Mouse (Mus musculus) heart, adult 9 months (tissue): ENCODE data around the gene Sh3pxd2b.

Experiments used
- DNase-seq, 2 experiments: peaks; one replicate each; pipeline ENCODE4 v3.0.0; 2022; ENCODE audit warnings: low spot score in 2 of 2

Sh3pxd2b gene

GRCm38 (mm10) chr11:32425043-32425658 is 77.5 kb downstream of the Sh3pxd2b start:
- no peak for DNase-seq

GRCm38 (mm10) chr11:32427537-32427936 is 79.9 kb downstream of the Sh3pxd2b start:
- no peak for DNase-seq

GRCm38 (mm10) chr11:32435410-32436060 is 87.9 kb downstream of the Sh3pxd2b start:
- peak; percentile 80 for DNase-seq

- DNase-seq = no peak
Measured at GRCm38 (mm10) chr11:32442576-32442975, 95.0 kb downstream of the Sh3pxd2b start.

DNA sequence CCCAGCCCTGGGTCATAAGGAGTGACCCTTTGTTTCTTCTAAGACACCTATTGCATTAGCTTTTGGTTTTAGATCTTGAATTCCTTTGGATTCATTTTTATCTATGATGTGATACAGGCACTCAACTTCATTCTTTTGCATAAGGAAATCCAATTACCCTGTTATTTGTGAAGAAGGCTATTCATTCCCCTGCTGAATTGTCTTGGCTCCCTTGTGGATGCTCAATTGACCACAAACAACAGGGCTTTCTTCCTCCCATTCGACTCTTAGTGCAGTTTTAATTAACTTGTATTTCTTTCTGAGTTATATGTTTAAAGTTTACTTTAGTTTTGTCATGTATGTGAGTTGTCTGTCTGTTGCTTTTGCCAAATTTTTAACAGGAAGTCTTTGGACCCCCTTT is 96.6 kb downstream of the Sh3pxd2b start:
- DNase-seq = no peak

GRCm38 (mm10) chr11:32445135-32445534 is 97.5 kb downstream of the Sh3pxd2b start:
- no peak for DNase-seq

DNA sequence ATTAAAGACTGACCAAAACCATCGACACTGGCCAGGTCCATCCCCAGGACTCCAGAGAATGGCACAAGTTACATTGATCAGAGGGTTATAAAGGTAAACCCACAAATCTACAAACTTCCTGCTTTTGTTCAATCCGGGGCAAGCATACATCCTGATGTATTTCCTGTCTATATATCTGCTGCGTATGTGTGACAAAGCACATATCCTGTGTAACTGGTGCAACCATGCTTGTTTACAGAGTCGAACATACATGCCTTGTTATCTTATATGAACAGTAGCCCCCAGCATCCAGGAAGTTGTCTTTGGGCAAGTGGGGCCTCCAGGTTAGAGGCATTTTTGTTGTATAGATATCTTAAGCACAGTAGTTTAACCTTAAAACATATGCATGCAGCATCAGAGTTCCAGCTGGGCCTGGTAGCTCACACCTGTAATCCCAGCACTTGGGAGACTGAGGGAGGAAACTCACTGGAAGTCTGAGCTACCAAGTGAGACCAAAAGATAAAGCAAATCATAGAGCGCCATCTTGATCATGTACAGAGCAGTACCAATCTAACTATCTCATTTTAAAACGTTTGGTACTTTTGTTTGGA is 98.1 kb downstream of the Sh3pxd2b start:
- no peak for DNase-seq

DNA sequence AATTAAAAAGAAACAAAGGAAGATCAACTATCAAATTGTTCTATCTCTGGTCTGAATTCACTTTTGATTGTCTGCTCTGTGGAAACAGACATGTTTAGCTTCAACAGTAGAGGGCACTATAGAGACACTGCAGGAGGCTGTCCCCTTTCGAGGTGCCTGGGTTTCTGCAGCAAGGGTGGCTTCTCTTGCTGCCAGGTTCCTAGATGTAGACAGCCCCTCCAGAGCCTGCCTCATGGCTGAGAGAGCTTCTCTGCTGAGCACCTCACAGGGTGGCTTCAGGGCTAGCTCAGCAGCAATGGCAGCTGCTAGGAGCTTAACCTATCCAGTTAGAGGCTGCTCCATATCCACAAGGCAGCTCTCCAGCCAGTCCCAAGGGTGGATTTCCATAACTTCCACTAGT is 102.6 kb downstream of the Sh3pxd2b start:
- DNase-seq = peak; percentile 37 to 63

- no peak for DNase-seq
Measured at GRCm38 (mm10) chr11:32451306-32451705, 103.7 kb downstream of the Sh3pxd2b start.

DNA sequence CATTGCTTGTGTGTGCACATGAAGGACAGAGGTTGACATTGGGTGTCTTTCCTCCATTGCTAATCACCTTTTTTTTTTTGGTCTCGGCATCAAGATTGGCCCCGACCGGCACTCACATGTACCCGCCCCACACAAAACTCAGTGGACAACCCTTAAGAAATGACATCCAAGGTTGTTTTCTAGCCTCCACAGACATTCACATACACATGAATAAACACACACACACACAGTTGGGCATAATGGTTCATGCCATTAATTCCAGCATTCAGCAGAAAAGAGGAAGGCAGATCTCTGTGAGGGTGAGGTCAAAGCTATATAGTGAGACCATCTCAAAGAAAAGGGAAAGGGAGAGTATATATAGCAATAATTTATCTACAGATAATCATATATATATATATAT is 105.1 kb downstream of the Sh3pxd2b start:
- DNase-seq = no peak

GRCm38 (mm10) chr11:32453353-32453915 is 105.8 kb downstream of the Sh3pxd2b start:
- no peak for DNase-seq

GRCm38 (mm10) chr11:32454231-32454799 is 106.7 kb downstream of the Sh3pxd2b start:
- DNase-seq = peak in 1 of 2 experiments; percentile 12

DNA sequence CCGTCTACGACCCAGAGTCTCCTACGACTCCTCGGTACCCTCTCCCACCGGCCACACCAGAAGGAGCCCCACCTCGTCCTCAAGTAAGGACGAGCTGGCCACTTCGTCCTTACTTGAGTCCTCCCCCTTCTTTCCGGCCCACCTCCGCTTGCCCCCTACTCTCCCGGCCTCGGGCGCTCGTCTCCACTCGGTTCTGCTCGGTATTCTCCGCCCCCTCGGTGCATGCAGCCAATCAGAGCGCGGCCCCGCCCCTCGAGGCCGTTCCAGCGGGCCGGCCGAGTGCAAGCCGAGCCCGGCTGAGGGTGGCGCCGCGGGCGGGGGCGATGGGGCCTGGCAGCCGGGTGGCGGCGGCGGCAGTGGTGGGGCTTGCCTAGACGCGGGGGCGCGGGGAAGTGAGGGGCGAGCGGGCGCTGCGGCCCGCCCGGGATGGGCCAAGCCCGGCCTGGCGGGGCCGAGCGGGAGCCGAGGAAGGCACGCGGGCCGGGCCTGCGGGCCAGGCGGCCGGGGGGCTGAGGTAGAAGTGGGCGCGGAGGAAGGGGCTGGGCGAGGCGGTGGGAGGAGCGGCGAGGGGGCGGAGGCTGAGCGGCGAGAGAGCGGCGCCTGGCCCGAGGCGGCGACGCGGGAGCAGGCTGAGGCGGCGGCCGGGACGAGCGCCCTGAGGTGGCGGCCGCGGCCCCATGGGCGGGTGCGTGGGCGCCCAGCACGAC is 107.3 kb downstream of the Sh3pxd2b start, which contains the start of gene Ubtd2:
TSS of gene Ubtd2 (plus strand) at position 571 of the 707 bp plus-strand sequence.
- DNase-seq = peak; percentile 96 to 97

DNA sequence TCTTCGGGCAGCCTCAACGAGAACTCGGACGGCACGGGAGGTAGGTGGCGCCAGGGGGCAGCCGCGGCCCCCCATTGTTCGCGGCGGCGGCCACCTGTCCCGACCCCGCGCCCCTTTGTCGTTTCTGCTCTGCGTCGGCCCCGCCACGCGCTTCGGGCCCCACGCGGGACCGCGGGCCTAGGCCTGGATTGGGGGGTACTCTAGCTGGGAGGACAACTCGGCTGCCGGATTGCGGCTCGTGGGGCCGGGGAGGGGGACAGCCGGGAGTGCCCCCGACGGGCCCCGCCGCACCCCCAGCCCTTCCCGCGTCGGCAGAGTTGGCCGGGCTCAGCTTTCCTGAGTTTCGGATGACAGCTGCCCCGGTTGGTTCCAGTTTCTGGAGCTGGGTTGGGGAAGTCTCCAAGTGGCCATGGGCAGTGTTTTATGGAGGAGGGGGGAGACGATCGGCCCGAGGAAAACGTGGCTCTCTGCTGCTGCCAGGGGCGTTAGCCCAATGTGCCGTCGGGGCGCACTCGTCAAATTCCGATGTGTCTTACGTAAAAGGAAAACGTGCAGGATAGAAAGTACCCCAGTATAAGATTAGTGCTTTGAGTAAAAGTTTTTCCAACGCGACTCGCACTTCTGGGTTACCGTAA is 108.0 kb downstream of the Sh3pxd2b start:
- peak; percentile 54 for DNase-seq

DNA sequence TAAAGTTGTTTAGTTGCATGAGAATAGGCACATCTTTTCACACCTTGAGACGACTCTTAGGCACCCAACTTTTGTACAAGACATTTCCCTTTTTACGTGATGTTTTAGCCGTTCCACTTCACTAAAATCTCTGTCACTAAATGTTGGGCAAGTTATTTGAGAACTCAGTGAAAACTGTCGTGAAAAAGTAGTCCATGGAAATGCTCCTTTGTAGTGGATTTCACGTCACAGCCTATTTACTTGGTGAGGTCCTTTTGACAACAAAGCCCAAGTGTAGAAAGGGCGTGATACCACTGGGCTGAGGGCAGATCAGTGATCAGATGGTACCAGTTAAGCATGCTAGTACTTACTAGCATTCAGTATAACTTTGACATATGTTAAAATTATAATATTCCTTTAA is 108.7 kb downstream of the Sh3pxd2b start:
- no peak for DNase-seq

DNA sequence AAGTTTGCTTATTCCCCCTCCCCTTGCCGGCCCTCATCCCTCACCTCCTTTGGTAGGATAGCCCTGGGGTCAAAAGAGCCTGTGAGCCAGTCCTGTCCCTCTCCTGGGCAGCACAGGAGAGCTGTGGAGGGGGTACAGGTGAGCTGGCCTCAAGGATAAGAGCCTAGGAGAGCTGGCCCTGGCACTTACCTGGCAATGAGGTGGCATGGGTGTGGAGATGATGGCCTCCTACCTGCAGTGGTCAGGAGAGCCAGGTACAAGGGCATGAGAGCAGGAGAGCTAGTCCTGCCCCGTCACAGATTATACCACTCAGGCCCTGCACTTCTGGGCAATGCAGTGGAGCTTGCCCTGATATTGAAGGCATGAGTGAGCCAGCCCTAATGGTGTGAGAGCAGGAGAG is 116.7 kb downstream of the Sh3pxd2b start:
- DNase-seq = no peak

DNA sequence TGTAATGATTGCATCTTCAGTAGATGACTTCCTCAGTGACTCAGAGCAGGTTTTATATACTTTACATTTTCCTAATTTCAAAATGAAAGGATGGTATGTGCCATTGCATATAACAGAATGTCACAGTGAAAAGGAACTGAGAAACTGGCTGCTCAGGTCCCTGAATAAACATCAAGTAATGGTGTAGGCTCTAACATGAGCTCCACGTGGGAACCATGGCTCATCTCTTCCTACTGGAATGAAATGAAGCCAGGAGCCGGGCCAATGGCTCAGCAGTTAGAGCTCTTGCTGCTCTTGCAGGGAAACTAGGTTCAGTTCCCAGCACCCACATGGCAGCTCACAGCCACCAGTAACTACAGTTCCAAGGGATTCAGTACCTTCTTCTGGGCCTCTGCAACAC is 124.3 kb downstream of the Sh3pxd2b start:
- no peak for DNase-seq

- no peak for DNase-seq
Measured at GRCm38 (mm10) chr11:32474725-32475124, 127.1 kb downstream of the Sh3pxd2b start.

GRCm38 (mm10) chr11:32475487-32476236 is 128.0 kb downstream of the Sh3pxd2b start:
- no peak for DNase-seq
